Mouse (Mus musculus) liver (tissue): Measurements from ENCODE around the gene Prr15l.
A peak's percentile ranks its signal among the peaks of the same experiment; 100 is the strongest.

Experiments used
- DNase-seq: peaks from one replicate; pipeline ENCODE4 v3.0.0-alpha.2; 2020; ENCODE audit warnings: mixed read lengths

Gene Prr15l

DNA sequence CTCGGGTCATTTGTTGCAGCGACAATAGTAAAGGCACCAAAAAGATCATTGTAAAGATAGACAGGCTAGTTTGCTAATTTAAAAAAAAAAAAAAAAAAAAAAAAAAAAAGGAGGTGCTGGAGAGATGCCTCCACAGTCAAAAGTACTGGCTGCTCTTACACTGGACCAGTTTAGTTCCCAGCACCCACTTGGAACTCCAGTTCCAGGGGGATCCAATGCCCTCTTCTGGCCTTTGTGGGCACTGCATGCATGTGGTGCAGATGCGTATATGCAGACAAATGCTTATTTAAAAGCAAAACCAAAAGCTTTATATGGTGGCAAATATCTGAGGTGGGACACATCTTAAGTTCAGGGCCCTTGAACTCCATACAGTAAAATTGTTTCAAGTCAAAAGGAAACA, 22.9 kb downstream of the Prr15l start:
- peak; percentile 69 for DNase-seq

DNA sequence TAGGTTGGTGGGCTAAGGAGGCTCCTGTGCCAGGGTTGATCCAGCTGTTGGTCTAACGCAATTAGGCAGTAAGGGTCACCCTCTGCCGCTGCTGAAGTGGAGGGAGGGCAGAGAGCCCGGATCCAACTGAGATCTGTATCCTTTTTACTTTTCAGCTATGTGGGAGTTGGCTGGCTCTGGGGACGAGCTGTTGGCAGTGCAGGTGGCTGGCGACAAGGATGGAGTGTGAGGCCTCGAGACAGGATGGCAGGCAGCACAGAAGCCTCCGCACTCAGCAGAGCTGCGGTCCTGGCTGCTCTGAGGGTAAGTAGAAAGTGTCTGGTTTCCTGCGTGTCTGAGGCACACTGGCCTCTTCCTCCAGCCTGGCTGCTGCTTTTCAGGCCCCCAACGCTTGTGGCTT, 24.5 kb downstream of the Prr15l start:
- no peak for DNase-seq

DNA sequence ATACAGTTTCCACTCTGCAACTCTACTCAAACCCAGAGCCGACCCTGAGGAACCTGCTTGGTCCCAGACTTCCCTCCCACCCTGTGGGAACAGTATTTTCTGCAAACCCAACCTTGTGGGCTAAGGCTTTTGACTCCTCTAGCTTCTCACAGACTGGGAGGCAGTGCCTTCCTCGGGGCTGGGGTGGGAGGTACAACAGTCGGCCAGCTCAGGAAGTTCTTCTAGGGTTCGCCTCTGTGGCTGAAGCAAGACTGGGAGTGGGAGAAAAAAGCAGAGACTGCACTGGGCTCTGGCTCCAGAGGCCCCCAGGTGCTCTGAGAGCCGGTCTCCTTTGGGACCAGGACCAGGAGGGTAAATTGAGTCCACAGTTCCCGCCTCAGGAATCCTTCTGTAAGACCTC, 25.0 kb downstream of the Prr15l start:
- DNase-seq = no peak

GRCm38 (mm10) chr11:96955094-96955493, 27.2 kb downstream of the Prr15l start:
- DNase-seq = no peak

GRCm38 (mm10) chr11:96956009-96956724, 28.3 kb downstream of the Prr15l start:
- DNase-seq = peak; percentile 89

GRCm38 (mm10) chr11:96957061-96957805, 29.3 kb downstream of the Prr15l start:
- DNase-seq = no peak

GRCm38 (mm10) chr11:96963580-96963979, 35.7 kb downstream of the Prr15l start:
- peak; percentile 91 for DNase-seq

DNA sequence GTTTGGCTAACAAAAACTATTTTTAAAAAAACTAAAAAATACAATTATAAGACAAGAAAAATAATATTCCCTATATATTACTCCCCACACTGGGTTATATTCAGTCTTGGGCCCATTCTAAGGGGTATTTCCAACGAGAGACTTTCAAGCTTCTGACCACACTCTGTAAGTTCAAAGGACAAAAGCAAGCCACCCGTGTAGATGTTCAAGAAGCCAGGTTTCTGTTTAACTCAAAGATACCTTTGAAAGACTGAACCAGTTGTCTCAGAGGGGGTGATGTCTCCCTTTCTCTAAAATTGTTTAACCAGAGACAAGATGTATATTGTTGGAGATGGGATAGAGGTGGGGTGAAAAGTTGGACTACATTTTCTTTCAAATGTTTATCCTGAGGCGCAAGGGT, 38.3 kb downstream of the Prr15l start:
- DNase-seq = no peak

DNA sequence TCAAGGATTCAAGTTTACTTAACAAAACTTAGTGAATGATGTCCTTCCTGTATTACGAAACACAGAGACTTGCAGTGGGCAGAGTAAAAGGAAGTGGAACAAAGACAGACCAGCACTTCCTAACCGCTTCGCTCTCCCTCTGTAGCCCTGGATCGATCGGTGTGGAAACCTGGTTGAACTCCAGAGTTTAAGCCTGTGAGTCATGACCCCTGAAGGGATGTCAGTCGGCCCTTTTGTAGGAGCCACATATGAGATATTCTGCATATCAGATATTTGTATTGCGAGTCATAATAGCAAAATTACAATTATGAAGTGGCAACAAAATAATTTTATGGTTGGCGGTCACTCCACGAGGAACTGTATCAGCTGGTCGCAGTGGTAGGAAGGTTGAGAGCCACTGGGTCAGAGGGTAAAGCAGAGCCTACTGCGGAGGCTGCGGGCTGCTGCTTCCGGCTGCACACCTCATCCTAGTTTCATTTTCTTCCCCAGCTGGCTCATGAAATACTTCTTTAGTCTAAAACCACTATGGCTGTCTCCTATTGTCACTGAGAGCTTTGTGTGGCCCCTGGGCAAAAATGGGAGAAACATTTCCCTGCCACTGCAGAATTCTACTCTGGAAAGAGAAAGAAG, 39.1 kb downstream of the Prr15l start:
- no peak for DNase-seq

DNA sequence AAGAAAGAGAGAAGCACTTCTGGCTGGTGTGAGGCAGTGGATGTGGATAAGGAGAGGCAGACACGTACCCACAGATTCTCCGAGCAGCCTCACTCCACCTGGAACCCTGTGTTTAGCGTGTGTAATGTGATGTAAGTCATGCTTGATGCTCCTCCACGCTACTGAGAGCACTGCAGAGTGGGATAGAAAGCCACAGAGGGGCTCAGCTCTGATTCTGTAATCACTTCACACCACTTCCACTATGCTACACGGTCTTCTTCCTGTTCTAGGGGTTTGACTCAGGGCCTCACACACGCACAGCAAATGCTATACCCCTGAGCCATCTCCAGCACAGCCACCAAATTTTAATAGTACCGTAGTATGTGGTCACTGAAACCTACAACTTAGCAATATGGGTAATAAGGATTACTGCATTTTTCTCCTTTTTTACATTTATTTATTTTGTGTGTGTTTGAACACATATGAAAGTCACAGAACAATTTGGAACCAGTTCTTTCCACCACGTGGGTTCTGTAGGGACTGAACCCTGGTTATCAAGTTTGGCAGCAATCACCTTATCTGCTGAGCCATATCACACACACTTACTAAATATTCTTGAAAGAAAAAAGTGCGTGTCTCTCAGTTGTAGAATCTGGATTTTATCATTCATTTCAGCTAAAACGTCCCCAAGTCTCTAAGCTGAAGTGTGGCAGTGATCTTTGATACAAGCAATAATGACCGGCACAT, 39.8 kb downstream of the Prr15l start:
- DNase-seq = no peak

- no peak for DNase-seq
Observed at GRCm38 (mm10) chr11:96968476-96968875, 40.6 kb downstream of the Prr15l start.

DNA sequence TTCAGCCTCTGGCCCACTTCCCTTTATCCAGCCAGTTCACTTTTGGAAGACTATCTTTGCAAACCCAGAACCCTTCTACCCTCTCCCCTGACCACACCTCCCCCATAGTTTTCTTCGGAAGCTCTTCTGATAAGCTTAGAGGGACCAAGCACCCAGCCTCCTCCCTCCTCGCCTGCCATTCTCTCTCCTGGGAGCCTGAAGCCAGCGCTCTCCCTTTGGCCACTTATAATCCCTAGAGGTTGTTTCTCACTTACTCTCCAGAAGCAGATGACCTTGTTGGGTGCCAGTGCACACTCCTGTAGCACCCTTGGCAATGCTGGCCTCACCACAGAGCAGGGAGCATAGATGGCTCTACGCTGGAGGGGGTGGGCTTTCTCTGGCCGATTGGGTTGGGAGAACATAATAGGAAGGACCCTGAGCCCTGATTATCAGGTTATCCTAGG, 41.4 kb downstream of the Prr15l start:
- peak; percentile 63 for DNase-seq

DNA sequence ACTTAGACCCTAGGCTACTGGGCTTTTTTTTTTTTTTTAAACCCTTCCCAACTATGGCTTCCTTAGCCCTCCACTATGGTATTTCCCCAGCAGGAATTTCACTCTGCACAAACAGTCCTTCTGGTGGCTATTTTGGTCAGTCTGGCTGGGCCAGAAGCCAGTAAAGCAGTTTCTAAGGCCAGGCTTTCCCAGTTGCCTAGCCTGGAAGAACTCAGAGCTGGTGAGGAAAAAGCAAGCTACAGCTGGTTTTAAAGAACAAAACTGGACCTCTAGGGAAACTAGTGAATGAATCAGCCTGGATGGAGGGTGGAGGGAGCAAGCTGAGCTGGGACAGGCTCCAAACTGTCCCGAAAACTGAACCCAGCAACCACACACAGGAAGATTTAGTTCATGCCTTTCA, 41.8 kb downstream of the Prr15l start:
- DNase-seq = no peak

GRCm38 (mm10) chr11:96970341-96970740, 42.4 kb downstream of the Prr15l start:
- no peak for DNase-seq

GRCm38 (mm10) chr11:96972906-96973305, 45.0 kb downstream of the Prr15l start:
- no peak for DNase-seq

- DNase-seq = no peak
Observed at GRCm38 (mm10) chr11:96973426-96973964, 45.6 kb downstream of the Prr15l start.

DNA sequence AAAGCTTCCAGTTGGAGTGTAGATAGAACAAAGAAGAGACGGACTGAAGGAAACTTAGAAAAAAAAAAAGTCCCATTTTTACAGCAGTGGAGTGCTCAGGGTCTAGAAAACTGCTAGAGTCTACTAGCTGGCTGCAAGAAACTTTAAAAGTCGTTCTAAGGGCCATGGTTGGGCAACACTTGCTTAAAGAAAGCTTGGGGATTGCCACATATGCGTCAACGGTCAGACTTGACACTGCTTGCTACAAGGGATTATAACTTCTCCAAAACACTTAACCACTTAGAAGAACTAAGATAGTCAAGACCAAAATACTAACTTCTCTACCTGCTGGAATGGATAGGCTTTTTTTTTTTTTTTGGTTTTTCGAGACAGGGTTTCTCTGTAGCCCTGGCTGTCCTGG, 46.9 kb downstream of the Prr15l start:
- no peak for DNase-seq

DNA sequence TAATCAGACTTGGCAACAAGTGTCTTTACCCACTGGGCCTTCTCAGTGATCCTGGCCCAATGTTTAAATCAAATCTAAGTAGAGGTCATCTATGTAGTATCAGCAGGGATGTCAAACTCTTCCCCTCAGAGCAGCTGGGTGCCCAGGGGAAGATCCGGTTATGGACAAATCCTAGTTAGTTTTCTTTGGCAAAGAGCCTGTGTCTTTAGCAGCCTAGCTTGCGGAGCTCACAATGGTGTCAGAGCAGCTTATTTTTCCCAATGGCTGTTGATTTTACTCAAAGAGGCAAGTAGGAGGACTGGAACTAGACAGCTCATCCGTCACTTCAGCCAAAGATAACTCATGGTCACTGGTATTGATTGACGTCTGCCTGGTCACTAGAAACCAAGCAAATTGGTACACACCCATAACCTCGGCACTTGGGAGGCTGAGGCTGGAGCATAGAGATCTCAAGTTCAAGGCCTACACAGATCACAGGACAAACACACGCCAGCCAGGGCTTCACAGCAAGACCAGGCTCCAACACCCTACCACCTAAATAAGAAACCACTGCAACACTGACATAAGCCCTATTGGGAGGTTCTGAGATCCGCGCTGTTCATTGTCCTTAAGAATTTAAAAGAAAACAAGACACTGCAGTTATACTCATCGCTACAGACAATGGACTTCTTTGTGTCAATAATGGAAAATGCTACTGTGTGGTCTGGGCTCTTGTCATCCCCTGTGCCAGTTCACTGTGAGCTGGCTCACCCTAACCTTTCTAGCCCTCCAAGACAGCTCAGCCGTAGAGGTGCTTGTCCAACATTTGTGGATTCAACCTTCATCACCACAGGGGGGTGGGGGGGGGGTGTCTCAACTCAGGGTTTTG, 47.8 kb downstream of the Prr15l start:
- no peak for DNase-seq

DNA sequence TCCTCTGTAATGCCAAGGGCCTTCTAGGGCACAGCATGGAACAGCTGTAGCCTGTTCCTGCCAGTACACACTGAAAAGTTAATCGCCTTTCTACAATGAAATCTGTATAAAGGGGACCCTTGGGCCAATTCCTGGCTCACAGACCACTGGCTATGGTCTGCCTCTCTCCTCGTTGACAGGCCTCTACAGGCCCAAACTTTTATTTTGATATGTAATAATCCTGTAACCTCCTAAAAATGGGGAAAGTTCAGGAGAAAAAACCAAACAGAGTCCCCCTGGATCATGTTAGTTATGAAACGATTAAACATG, 48.4 kb downstream of the Prr15l start:
- no peak for DNase-seq

DNA sequence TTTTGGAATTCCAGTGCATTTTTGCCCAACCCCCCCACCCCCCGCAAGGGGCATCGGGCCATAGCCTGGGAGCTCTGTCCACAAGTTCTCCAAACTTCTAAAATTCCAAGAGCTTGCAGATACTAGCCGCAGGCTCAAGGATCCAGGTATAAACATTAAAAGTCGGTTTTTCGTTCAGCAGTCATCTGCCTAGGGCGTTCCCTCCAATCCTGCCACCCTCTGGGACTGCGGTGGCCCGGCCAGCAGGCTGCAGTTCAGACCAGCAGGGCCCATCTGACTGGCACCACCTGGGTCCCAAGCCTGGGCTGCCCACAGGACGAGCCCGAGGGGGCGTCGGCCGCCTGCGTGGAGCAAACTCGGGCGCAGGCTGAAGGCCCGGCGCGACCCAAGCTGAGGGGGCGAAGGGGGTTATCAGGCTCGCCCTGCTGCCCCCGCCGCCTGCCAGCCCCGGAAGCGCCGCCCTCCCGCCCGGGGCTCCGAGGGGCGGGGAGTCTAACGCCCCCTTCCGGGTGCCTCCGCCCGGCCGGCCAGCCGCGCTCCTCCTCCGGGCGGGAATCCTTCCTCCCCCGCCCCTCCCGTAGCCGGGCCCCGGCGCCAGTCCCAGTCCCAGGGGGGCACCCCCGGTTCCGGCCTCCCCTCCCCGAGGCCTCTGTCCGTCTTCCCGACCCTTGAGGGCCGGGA, 49.1 kb downstream of the Prr15l start:
- DNase-seq = peak; percentile 90

GRCm38 (mm10) chr11:96977606-96978400, 49.9 kb downstream of the Prr15l start:
- DNase-seq = peak; percentile 99
